Mouse (Mus musculus): ENCODE data around the gene Sipa1l3.

GRCm38 (mm10) chr7:29480183-29480582 lies 38.3 kb downstream of the Sipa1l3 start:
- TF ChIP-seq USF1 (IDR thresholded peaks at IDR 0.05; ENCODE audit: low read depth) (no peak), POLR2A (IDR thresholded peaks at IDR 0.05; ENCODE audit: insufficient read length, low read depth) (no peak)
